In genomic region chr16:30127015-30127414, GRCm38 (mm10) we compare ENCODE assay signal across 24 mouse cellular contexts.
"Had no signal": no experiment of that assay in that cellular context is flagged by ENCODE, and none has a peak within 500 bp of the region (broad histone marks: within the 10 kb centered on the region; RNA-seq: fewer than 3 reads in every experiment).

No protein-coding gene starts in this region.

- H3K36me3 ChIP-seq: embryonic facial prominence, embryonic 10.5 days; embryonic facial prominence, embryonic 12.5 days; embryonic facial prominence, embryonic 13.5 days; embryonic facial prominence, embryonic 15.5 days; forebrain, embryonic 10.5 days; forebrain, embryonic 12.5 days; forebrain, embryonic 15.5 days had no signal

- DNase-seq: cerebellum, adult 9-11 months; cerebellum, postnatal 10 days; cerebellum, postnatal 14 days; cerebellum, postnatal 25 days; cerebellum, postnatal 36 days; embryo, embryonic 11 days; forebrain, postnatal 0 days; gastrocnemius, adult 2 months; gastrocnemius, postnatal 10 days; gastrocnemius, postnatal 14 days; gastrocnemius, postnatal 25 days; gastrocnemius, postnatal 36 days; heart, adult 11 months; heart, adult 18-20 months; heart, adult 2 months had no signal

- H3K4me3 ChIP-seq: embryonic facial prominence, embryonic 10.5 days; embryonic facial prominence, embryonic 12.5 days; embryonic facial prominence, embryonic 13.5 days; embryonic facial prominence, embryonic 15.5 days; erythroblast, embryonic 14.5 days; forebrain, embryonic 10.5 days; forebrain, embryonic 12.5 days; forebrain, embryonic 13.5 days; forebrain, embryonic 15.5 days; gastrocnemius, adult 2 months; heart, adult 2 months had no signal

- H3K27me3 ChIP-seq: embryonic facial prominence, embryonic 12.5 days had no signal

- H3K9ac ChIP-seq: embryonic facial prominence, embryonic 12.5 days; embryonic facial prominence, embryonic 13.5 days; embryonic facial prominence, embryonic 15.5 days; forebrain, embryonic 12.5 days; forebrain, embryonic 13.5 days; forebrain, embryonic 15.5 days; forebrain, postnatal 0 days had no signal

- H3K27ac ChIP-seq: embryonic facial prominence, embryonic 10.5 days; embryonic facial prominence, embryonic 12.5 days; embryonic facial prominence, embryonic 13.5 days; embryonic facial prominence, embryonic 15.5 days; forebrain, embryonic 10.5 days; forebrain, embryonic 12.5 days; forebrain, embryonic 13.5 days; forebrain, embryonic 15.5 days; gastrocnemius, adult 2 months; heart, adult 2 months had no signal

- H3K9me3 ChIP-seq: embryonic facial prominence, embryonic 12.5 days; embryonic facial prominence, embryonic 13.5 days; embryonic facial prominence, embryonic 15.5 days; forebrain, embryonic 12.5 days; forebrain, embryonic 15.5 days had no signal
